Mouse (Mus musculus): ENCODE results near the gene Tyms. TPM values are rescaled to one million over a fixed set of nuclear protein-coding genes. Genes with fewer than 3 reads are reported as not detected.

Gene Tyms
- total RNA-seq, 2 experiments from 2014 or later = 3.0 to 3.9 TPM

GRCm38 (mm10) chr5:30110371-30111060 is 37.1 kb upstream of the Tyms start:
- TF ChIP-seq CTCF (IDR thresholded peaks at IDR 0.05) = no peak
- no peak for DNase-seq (ENCODE audit: extremely low spot score in 1 of 2, low spot score in 2 of 2)
- H3K4me3 ChIP-seq = no peak overlapping the region
- no peak overlapping the region for H3K27ac ChIP-seq
- intact Hi-C loops (cut with DNase I) = loop anchor here (5.0 kb wide), 1 partner anchor 283 kb away; no protein-coding TSS in a partner anchor

GRCm38 (mm10) chr5:30109899-30110298 is 36.5 kb upstream of the Tyms start:
- DNase-seq (ENCODE audit: extremely low spot score in 1 of 2, low spot score in 2 of 2) = no peak
- no peak overlapping the region for H3K4me3 ChIP-seq
- H3K27ac ChIP-seq = no peak overlapping the region
- TF ChIP-seq CTCF (IDR thresholded peaks at IDR 0.05) = no peak
- intact Hi-C loops (cut with DNase I) = loop anchor here (5.0 kb wide), 1 partner anchor 283 kb away; no protein-coding TSS in a partner anchor

- intact Hi-C loops (cut with DNase I) = no loop called here
- Histone ChIP-seq H3K27ac (no peak overlapping the region), H3K4me3 (no peak overlapping the region)
- no peak for DNase-seq (ENCODE audit: extremely low spot score in 1 of 2, low spot score in 2 of 2)
- no peak for TF ChIP-seq CTCF (IDR thresholded peaks at IDR 0.05)
These were observed 34.8 kb upstream of the Tyms start for GRCm38 (mm10) chr5:30108233-30108632.

GRCm38 (mm10) chr5:30107611-30108041 is 34.2 kb upstream of the Tyms start:
- no peak for DNase-seq (ENCODE audit: extremely low spot score in 1 of 2, low spot score in 2 of 2)
- no peak overlapping the region for H3K4me3 ChIP-seq
- TF ChIP-seq CTCF (IDR thresholded peaks at IDR 0.05) = no peak
- no peak overlapping the region for H3K27ac ChIP-seq
- intact Hi-C loops (cut with DNase I) = no loop called here

- no peak overlapping the region for H3K27ac ChIP-seq
- intact Hi-C loops (cut with DNase I) = no loop called here
- TF ChIP-seq CTCF (IDR thresholded peaks at IDR 0.05) = no peak
- H3K4me3 ChIP-seq = no peak overlapping the region
- no peak for DNase-seq (ENCODE audit: extremely low spot score in 1 of 2, low spot score in 2 of 2)
These were observed 33.8 kb upstream of the Tyms start for GRCm38 (mm10) chr5:30107186-30107585.

GRCm38 (mm10) chr5:30106756-30107155 is 33.3 kb upstream of the Tyms start:
- no peak for TF ChIP-seq CTCF (IDR thresholded peaks at IDR 0.05)
- peak in 1 of 2 experiments; percentile 3 for DNase-seq (ENCODE audit: extremely low spot score in 1 of 2, low spot score in 2 of 2)
- H3K27ac ChIP-seq = no peak overlapping the region; the same call in 1 of the 2 replicates
- peak overlapping the region; percentile 49 for H3K4me3 ChIP-seq
- intact Hi-C loops (cut with DNase I) = no loop called here

- intact Hi-C loops (cut with DNase I) = no loop called here
- Histone ChIP-seq H3K27ac (peak within 1 kb of the TSS; percentile 63), H3K4me3 (peak within 1 kb of the TSS; percentile 49)
- no peak for TF ChIP-seq CTCF (IDR thresholded peaks at IDR 0.05)
- DNase-seq (ENCODE audit: extremely low spot score in 1 of 2, low spot score in 2 of 2) = peak; percentile 18 to 48
These were observed 32.4 kb upstream of the Tyms start, which contains the start of gene 3110082J24Rik for GRCm38 (mm10) chr5:30105668-30106300. Gene 3110082J24Rik, minus strand, starts transcription at chr5:30106086.

GRCm38 (mm10) chr5:30104841-30105667 is 31.6 kb upstream of the Tyms start, which contains the start of gene Garem2:
Gene Garem2, plus strand, starts transcription at chr5:30105161.
- H3K27ac ChIP-seq = peak within 1 kb of the TSS; percentile 63
- DNase-seq (ENCODE audit: extremely low spot score in 1 of 2, low spot score in 2 of 2) = peak in 1 of 2 experiments; percentile 16
- peak within 1 kb of the TSS; percentile 49 for H3K4me3 ChIP-seq
- TF ChIP-seq CTCF (IDR thresholded peaks at IDR 0.05) = no peak
- intact Hi-C loops (cut with DNase I) = no loop called here

GRCm38 (mm10) chr5:30104339-30104738 is 30.9 kb upstream of the Tyms start:
- TF ChIP-seq CTCF (IDR thresholded peaks at IDR 0.05) = peak; percentile 63
- Histone ChIP-seq H3K27ac (no peak overlapping the region), H3K4me3 (no peak overlapping the region)
- intact Hi-C loops (cut with DNase I) = no loop called here
- peak in 1 of 2 experiments; percentile 44 for DNase-seq (ENCODE audit: extremely low spot score in 1 of 2, low spot score in 2 of 2)

GRCm38 (mm10) chr5:30103340-30103739 is 29.9 kb upstream of the Tyms start:
- Histone ChIP-seq H3K27ac (no peak overlapping the region), H3K4me3 (no peak overlapping the region)
- DNase-seq (ENCODE audit: extremely low spot score in 1 of 2, low spot score in 2 of 2) = no peak
- intact Hi-C loops (cut with DNase I) = no loop called here
- TF ChIP-seq CTCF (IDR thresholded peaks at IDR 0.05) = no peak

GRCm38 (mm10) chr5:30098260-30098659 is 24.8 kb upstream of the Tyms start:
- no peak overlapping the region for H3K27ac ChIP-seq
- H3K4me3 ChIP-seq = no peak overlapping the region
- TF ChIP-seq CTCF (IDR thresholded peaks at IDR 0.05) = no peak
- DNase-seq (ENCODE audit: extremely low spot score in 1 of 2, low spot score in 2 of 2) = no peak
- intact Hi-C loops (cut with DNase I) = no loop called here

- no peak overlapping the region for H3K4me3 ChIP-seq
- no peak overlapping the region for H3K27ac ChIP-seq
- no peak for DNase-seq (ENCODE audit: extremely low spot score in 1 of 2, low spot score in 2 of 2)
- no peak for TF ChIP-seq CTCF (IDR thresholded peaks at IDR 0.05)
- intact Hi-C loops (cut with DNase I) = no loop called here
These were observed 22.3 kb upstream of the Tyms start for GRCm38 (mm10) chr5:30095731-30096130.

Measured in left cerebral cortex, adult 2 months (tissue).